Mouse (Mus musculus) layer of hippocampus, postnatal 14 days (tissue): ENCODE measurements around the gene Fat2. TPM values are rescaled to one million over a fixed set of nuclear protein-coding genes. Genes with fewer than 3 reads are reported as not detected.

Experiments used
- DNase-seq, 2 experiments: peaks; one replicate each; pipeline ENCODE4 v3.0.0; 2021 to 2022; ENCODE audit warnings: low spot score in 2 of 2, mixed read lengths in 1 of 2
- long read RNA-seq, 2 experiments: library from polyadenylated mRNA; stranded (forward); transcript quantifications; one replicate each; pipeline ENCODE4 v2.0.0; 2021
- total RNA-seq, 2 experiments: library from RNA; stranded (reverse); gene quantifications; 2 replicates each; pipeline ENCODE4 v1.2.3; 2021

The Fat2 gene
- total RNA-seq, result under 1 TPM; 0.43 to 0.74 TPM
- long read RNA-seq, experiment 1, result 0 reads
- long read RNA-seq, experiment 2, result 0 reads

DNA sequence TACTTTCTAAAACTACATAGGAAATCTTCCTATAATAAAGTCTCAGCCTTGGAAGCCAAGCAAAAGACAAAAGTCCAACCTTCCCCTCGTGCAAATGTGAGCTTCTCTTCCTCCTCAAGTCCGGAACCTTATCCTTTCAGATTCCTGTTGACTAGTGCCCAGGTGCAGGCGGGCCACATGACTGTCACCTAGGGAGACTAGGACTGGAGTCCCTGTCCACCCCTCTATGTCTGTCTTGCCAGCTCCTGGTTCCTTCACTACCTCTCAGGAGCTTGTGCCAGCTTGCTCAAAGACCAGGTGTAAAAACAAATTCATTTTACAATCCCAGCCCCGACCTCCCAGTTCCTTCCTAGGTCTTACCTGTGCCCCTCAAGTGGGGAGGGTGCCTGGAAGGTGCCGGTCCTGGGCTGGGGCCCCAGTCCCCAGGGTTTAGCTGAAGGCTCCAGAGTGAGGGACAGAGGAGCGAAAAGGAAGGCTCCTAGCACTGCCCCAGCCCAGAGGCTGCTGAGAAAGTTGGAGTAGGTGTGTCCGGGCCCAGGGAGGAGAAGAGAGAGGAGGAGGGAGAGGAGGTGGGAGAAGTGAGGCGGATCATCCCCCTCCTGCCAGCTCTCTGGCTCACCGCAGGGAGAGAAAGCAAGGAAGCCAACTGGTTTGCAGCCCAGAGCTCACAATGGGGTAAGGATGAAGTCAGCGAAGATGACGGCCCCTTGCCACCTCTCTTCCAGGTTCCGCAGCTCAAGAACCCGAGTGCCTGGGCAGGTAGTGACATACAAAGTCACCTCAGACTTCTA, at the start of gene Fat2:
Gene Fat2 (minus strand): TSS at position 464 of the 791 bp plus-strand sequence.
- no peak for DNase-seq

DNA sequence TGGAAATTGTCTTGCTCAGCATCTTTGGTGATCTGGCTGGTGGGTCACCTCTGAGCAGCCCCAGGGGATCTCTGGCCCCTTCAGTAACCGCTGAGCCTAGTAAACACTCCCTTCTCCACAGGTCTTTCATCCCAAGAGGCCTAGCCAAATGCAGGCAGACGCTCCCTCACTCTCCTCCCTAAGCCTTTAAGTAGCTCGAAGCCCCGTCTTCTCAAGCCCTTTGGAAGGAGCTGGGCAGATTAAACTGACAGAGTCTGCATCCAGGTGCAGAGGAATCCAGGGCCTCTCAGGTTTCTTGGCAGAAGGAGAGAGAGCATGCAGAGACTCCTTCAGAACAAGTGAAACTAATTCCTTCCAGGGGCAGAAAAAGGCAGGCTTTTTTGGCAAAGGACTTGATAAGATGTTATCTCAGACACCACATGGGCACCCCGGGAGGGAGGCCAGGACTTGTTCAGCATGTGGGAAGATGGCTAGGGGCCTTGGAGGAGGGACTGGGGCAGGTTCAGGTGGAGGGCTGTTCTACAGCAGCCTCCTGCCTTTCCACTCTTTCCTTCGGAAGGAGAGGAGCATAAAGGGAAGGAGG, 47.2 kb upstream of the Fat2 start:
- DNase-seq, result no peak

DNA sequence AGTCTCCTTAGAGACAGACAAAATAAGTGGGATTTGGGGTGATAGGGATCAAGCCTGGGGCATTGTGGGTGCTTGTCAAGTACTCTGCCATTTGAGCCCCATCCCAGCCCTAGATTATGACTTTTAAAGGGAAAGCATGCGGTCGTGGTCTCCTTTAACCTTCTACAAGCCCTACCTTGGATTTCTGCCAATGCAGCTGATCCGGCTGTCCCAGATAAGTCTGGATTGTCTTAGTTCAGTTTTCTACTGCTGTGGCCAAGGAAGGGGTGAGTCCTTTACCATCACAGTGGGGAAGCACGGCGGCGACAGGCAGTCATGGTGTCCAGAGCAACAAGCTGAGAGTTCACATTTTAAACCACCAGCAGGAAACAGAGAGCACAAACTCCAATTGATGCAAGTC, 44.5 kb upstream of the Fat2 start:
- DNase-seq, result no peak

DNA sequence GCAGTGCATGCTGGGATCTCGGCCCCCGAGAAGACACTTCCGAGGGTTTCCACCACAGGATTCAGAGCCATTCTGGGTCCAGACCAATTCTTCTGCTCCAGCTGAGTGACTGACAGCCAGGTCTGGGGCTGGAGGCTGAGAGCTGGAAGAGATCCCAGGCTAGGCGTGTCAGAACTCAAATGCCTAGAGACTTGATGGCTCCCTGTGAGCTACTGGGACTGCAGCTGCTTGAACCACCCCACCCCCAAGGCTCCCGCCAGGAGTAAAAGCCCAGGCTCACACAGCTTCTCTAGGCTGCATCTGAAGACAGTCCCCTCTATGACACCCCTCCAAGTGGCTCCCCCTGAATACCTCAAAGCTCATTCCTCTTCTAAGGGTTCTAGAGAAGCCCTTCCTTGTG, 42.0 kb upstream of the Fat2 start:
- DNase-seq, result peak; percentile 47 to 68

DNA sequence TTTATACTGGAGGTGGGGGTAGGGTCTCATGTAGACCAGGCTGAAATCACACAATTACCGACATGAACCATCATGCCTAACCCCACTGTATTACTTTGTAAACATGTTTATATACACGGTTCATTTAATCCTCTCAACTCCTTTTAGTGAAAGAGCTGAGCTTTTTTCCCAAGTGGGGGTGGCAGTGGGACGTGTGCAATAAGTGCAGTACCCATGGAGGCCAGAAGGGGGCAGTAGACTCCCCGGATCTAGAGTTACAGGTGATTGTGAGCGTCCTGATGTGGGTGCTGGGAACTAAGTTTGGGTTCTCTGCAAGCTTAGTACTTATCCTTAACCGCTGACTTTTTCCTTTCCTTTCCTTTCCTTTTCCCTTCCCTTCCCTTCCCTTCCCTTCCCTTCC, 37.5 kb upstream of the Fat2 start:
- no peak for DNase-seq

DNA sequence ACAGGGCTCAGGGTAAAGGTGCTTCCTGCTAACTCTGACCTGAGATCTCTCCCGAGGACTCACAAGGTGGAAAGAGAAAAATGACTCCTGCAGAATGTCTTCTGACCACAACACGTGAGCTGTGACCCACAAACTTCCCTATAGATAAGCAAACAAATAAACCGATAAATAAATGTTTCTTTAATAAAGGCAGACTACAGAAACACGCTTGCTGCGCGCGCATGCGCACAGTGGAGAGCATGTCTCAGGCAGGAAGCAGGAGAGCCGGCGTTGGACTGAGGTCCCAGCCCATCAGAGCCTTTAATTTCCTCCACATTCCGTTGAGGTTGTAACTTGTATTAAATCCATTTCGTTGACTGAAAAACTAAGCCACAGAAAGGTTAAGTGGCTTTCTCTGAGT, 37.0 kb upstream of the Fat2 start:
- DNase-seq, result no peak

DNA sequence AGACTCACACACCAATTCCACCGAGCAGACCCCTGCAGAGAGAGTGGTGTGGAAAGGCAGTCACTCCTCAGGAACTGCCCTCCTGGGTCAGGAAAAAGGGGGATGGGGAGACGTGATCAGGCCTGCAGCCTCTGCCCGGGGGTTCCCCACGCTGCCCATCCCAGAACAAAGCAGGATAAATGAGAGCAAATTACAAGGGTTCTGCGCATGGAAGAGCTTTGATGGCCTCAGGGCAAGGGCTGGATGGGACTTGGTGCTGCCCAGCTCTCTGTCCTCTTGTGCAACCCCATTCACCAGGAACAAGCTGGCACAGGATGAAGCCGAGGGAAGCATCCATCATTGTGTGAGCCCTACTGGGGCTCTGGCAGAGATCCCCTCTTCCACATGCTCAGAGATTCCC, 35.6 kb upstream of the Fat2 start:
- no peak for DNase-seq

DNA sequence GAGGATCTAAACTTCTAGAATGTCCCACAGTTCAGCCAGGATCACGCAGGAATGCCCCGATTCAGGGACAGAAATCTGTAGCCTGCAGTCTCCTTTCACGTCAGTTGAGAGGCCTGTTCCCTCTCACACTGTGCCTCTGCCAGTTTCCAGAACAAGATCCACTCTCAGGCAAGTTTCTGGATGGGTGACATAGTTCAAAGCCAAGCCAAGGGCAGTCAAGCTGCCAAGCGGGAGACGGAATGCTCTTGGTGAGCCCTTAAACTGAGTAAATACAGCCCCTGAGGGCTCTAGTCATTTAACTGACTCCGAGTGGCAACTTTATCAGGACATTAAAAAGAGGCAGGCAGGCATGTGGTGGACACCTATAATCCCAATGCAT, 32.7 kb upstream of the Fat2 start:
- peak in 1 of 2 experiments; percentile 57 for DNase-seq

DNA sequence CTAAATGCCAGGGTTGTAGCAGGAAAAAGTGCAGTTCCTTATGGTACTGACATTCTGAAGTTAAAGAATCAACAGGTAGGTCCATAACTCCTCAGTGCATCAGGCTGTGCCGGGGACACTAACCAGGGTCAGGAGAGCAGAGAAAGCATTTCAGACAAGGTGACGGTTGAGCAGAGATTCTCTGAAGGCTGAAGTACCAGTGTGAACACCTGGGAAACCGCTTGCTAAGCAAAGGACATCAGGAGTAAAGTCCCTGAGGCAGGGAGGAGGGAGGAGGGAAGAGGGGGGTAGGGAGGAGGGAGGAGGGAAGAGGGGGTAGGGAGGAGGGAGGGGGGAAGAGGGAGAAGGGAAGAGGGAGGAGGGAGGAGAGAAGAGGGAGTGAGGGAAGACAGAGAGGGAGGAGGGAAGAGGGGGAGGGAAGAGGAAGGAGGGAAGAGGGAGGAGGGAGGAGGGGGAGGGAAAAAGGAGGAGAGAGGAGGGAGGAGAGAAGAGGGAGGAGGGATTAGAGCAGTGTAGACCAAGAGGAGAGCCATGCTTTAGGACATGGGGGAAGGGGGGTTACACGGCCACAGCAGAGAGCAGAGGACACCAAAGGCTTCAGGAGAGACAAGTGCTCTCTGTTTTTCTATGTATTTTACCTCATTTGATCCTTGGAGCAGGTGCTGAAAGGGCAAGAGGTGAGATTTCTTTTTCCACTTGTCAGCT, 32.2 kb upstream of the Fat2 start:
- no peak for DNase-seq

DNA sequence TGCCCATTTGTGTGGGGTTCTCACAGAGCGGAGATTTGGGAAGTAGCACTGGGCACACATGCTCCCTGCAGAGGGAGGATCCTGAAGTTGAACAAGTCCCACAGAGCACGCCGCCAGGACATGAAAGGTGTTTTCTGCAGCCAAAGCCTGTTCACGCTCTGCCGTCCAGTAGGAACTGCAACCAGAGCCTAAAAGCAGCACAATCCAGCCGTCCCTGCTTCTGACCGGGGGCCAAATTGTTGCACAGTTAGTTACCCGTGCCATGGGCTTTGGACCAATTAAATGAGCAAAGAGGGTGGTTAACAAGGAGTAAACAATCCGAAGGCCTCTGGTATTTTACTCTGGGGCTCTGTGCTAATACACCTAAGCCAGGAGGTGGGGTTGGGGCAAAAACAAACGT, 31.4 kb upstream of the Fat2 start:
- no peak for DNase-seq

DNA sequence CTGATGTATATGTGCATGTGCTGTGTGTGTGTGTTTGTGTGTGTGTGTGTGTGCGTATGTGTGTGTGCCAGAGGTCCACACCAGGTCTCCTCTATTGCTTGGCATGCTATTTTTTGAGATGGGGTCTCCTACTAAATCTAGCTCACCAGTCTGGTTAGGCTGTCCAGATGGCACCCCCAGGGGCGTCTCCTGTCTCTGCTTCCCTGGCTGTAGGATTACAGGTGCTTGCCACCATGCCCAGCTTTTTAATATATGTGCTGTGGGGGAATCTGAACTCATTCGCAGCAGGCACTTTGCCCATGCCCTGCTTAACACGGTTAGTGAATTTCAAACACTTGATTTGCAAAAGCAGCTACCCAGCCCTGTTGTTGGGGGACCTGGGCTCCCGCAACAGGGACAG, 29.5 kb upstream of the Fat2 start:
- no peak for DNase-seq

DNA sequence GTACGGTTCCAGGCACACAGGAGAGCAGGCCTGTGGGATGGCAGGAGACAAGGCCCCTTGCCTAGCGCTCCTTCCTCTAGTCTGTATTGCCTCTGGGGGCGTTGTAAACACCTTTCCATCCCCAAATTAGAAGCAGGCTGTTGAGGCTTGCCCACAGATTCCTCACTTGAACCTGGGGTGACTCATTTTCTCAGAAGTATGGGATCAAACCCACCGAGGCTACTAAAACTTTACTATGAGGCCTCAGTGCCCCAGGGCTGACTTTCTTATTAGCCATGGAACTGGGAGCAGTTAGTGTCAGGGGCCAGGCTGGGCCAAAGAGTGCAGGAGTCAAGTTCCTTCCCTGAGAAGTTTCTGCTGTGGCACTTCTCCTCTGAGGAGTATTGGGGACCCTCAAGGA, 28.9 kb upstream of the Fat2 start:
- no peak for DNase-seq

DNA sequence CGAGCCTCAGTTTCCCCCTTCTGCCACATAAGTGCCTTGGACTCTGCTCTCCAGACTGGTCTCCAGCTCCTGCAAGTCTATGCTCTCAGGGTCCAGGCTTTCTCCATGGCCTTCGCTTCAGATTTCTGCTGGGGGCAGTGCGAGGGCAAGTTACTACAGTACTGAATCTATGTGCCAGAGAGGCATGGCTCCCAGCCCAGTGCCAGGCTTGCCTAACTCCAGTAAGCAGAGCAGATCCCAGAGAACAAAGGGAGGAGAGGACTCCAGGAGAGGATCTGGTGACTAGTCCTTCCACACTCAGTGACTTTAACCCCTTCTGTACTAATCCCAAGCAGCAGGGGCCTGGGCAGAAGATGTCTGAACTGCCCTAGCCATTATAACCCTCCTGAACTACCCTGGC, 28.3 kb upstream of the Fat2 start:
- no peak for DNase-seq

DNA sequence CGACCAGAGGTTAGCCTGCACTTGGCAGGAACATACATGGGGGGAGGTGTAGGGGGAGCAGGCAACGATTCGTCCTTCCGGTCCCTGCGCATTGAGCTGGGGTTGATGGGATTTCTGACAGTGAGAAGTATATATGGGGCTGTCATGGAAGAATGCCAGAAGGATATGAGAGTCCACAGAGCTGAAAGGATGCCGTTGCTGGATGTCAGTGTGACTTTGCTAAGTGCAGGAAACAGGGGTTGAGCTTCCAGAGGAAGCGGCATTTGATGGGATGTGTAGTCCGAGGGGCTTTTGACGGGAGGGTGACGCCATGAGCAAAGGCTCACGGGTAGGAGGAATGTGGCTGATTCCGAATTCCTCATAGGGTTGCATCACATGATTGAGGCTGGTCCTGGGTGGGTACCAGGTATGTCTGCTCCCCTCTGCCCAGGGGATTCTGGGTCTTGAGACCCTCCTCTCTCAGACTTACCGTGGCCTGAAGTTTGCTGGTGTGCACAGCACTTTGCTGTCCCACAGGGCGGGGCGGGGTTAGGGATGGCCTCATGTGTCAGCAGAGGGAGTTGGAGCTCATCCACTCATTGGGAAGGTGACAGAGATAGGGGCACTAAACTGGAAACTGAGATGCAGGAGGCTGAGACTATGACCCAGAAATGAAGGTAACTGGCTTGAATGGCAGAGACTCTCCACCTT, 21.9 kb upstream of the Fat2 start:
- DNase-seq, result no peak

DNA sequence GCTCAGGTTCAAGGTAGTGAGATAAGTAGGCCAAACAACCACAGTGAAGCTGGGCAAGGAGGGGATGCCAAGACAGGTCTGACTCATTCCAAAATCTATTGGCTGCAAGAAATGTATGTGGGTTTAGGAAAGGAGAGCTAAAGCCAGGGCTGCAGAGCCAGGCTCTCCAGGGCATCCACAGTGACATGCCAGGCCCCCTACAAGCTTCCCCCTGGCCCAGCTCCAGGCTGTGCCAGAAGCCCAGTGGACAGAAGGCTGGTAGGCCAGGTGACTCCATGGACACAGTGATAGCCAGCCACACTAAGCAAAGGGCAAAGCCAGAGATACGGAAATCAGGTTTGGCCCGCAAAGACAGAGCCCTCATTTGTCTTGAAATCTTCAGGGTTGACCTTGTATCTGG, 20.5 kb upstream of the Fat2 start:
- DNase-seq, result no peak

DNA sequence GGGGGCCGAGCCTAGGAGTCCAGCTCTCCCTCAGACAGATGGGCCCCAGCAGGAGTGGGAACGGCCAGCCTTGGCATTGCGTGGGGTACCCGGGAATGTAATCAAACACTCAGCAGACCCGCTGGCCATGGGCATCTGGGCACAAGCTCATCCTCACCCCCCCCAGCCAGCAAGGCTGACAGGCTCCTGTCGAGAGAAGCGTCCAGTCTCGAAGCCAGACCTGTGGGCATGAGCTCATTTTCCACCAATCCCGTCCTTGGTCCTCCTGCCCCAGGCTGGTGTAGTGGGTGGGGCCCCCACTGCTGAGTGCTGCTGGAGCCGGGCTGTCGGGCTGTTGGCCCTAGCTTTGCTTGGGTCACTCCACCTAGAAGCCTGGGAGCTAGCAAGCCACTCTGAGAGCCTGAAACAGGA, 5.6 kb upstream of the Fat2 start:
- peak in 1 of 2 experiments; percentile 16 for DNase-seq

DNA sequence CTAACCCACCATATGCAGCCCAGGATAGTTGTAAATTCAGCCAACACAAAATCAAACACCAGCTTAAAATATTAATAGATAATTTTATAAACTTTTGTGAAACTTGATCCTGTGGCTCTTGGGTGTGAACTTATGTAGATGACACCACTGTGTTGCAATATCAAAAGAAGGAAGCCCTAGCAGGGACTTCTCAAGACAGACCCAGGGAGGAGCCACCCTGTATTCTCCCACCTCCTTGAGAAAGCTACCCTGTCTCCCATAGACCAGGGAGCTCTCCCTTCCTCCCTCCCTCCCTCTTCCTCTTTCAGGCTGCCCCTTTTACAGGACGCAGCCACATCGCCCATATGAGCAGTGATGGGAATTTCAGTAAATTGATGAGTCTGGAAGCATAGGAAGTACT, 4.4 kb upstream of the Fat2 start:
- DNase-seq, result no peak

DNA sequence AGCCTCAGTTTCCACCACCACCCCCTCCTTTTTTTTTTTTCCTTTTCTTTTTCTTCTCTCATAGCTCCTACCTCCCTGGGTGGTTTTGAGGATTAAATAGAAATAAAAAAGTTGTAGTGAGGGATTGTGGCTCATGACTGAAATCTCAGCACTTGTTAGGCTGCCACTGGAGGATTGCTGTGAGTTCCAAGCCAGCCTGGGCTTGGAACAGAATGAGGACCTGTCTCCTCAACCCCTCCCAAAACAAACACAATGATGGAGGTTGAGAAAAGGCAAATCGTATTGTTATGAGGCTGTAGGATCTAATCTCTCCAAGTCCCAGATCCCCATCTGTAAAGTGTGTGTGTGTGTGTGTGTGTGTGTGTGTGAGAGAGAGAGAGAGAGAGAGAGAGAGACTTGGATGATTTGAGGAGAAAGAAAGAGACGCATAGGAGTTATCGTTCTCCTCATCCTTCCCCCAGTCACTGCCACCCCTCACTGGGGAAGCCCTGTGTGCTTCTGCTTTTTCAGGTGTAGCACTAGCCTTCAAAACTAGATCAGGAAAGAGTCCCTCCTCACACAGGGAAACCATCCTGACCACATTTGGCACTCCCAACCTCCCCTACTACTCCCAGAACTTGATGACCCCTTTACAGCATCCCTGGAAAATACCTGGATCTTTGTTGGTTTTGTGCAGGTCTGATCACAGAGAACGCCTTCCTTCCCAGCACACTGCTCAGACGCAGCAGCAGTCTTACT, 837 bp upstream of the Fat2 start:
- no peak for DNase-seq

DNA sequence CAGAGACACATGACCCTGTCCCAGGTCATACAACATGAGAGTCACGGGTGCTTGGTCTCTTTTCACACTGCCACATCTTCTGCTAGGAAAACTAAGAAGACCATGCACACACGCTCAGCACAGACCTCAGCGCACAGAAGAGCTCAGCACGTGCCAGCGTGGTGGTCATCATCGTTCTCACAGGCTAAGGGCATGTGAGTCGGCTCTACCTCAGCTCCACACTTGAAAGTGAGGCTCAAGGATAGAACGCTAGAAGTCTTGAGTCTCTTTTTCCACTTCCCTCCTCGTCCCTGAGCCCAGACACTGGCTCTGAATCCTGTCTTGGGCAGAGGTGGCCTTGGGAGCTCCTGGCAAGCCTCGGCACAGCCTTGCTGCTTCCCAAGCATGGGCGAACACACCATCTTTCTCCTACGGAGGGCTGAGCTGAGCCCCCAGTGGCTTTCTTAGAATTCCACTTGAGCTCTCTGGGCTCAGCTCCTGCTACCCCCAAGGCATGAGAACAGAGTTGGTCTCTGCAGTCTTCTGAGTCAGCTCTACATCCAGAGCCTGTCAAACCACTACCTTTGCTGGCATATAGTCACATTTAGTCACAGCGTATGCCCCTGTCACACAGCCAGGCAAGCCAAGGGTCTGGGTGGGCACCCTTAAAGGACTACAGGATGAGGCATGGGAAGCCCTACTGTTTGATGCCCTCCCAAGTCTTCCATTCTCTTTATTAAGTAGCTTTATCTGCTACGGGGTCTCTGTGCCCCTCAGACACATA, 869 bp downstream of the Fat2 start:
- DNase-seq, result no peak

DNA sequence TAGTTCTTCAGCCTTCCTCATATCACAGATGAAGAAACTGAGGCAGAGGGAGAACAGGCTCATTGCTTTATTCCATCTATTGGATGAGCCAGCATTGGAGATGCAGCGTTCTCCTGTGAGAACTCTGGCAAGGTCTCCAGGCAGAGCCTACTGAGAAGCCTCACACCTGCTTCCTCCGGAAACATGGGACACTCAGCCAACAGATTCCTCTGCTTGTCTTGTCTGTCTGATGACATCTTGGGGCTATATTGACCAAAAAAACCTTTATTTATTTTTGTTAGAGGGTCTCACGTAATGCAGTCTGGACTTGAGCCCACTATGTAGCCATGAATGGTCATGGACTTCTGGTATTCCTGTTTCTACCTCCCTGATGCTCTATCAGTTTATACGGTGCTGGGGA, 1.8 kb downstream of the Fat2 start:
- DNase-seq, result no peak
